Mouse (Mus musculus): ENCODE measurements around the gene Phf21a.

The Phf21a gene

GRCm38 (mm10) chr2:92386821-92387570 is 294.1 kb downstream of the Phf21a start:
- DNase-seq: peak in 1 of 2 experiments; percentile 37

DNA sequence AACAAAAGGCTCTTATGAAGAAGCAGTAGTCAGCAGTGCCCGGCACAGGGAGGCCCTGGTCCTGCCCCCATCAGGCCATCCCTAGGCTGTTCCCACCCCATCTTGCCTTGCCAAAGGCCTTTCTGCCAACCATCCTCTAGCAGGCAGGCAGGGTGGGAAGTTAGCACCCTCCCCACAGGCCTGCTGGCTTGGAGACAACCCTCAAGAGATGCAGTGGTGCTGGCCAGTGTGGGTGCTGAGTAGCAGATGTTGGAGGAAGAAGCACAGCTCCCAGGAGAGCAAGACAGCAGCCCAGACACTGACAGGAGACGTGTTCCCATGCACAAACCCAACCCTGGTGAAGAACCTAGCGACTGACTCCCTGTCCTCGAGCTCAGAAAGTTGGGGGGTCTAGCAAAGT is 294.7 kb downstream of the Phf21a start:
- peak in 1 of 2 experiments; percentile 26 for DNase-seq

DNA sequence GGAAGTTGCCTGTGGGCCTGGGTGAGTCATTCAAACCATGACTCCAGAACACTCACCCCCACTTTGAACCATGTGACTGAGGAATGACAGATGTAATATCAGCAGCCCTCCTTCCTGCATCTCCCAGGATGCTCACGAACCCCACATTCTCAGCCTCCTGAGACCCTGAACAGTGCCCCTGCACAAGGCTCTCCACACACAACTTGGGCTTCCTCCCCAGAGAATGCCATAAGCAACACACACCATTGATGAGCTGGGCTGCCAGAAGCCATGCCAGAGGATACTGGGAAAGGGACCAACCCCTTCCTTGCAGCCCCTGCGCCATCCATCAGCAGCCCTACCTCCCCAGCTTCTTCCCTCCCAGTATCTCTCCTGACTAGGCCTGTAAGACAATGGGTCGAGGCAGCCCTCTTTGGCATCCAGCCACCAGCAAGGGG is 295.2 kb downstream of the Phf21a start:
- DNase-seq: peak; percentile 49 to 51

- DNase-seq: peak; percentile 89 to 94
These were observed 296.1 kb downstream of the Phf21a start for GRCm38 (mm10) chr2:92388891-92389641.

DNA sequence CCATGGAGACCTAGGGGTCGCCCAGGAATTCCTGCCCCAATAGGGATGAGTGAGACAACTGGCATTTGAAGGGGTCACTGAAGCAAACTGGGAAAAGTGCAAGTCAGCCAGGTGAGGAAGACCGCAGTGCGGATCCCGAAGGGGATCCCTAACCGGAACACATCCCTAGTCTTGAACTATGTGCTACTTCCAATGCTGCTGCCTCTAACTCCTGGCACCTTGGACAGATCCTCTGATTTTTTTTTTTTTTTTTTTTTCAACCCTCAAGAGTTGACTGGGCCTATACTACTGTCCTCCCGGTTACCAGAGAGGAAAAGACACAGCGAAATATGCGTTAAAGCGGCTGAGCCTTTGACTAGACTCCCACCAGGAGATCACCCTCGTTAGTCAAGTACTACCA is 296.7 kb downstream of the Phf21a start:
- DNase-seq: peak in 1 of 2 experiments; percentile 11

DNA sequence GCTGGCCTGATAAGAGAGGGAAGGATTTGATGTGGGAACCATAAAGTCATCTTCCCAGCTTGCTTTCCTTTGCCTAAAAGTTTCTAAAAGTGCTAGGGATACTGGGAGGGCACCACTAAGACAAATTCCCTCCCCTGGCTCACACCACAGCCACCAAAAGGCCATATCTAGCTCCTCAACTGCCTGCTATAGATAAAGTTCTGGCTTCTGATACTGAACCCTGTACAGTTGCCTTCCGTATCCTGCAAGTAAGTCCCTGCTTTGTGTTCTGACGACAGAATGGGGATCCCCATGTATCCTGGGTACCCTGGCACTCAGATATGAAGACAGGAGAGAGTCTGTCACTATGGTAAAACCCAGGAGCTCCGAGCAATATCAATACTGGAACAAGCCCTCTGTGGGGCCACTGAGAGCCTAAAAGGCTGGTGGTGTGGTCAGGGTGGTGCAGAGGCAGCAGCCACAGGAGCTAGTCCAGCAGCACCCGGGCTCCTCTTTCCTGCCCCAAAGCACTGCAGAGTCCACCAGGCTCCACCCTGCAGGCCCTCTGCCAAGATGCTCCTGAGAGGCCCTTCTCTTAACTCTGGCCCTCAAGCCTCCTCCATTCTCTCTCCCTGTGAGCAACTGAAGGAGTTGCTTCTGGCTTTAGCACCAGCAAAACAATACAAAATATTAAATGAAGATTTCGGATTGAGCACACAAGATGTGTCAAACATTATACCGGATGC is 297.5 kb downstream of the Phf21a start:
- peak; percentile 67 to 73 for DNase-seq

GRCm38 (mm10) chr2:92391116-92391515 is 298.2 kb downstream of the Phf21a start:
- peak; percentile 61 to 69 for DNase-seq

GRCm38 (mm10) chr2:92391703-92392317 is 298.9 kb downstream of the Phf21a start:
- peak; percentile 79 to 86 for DNase-seq

GRCm38 (mm10) chr2:92392318-92393264 is 299.7 kb downstream of the Phf21a start:
- DNase-seq: peak; percentile 80 to 84

- DNase-seq: no peak
These were observed 302.6 kb downstream of the Phf21a start for GRCm38 (mm10) chr2:92395535-92395934.

- peak; percentile 45 to 61 for DNase-seq
These were observed 304.5 kb downstream of the Phf21a start for GRCm38 (mm10) chr2:92397436-92397835.

- DNase-seq: peak in 1 of 2 experiments; percentile 46
These were observed 307.0 kb downstream of the Phf21a start for GRCm38 (mm10) chr2:92399877-92400276.

GRCm38 (mm10) chr2:92400682-92401081 is 307.8 kb downstream of the Phf21a start:
- peak; percentile 74 to 78 for DNase-seq

- DNase-seq: peak; percentile 78
These were observed 308.2 kb downstream of the Phf21a start, which contains the start of gene Mapk8ip1 for GRCm38 (mm10) chr2:92401091-92401561. Gene Mapk8ip1 (minus strand): TSS chr2:92401263.

- peak; percentile 87 to 92 for DNase-seq
These were observed 309.8 kb downstream of the Phf21a start for GRCm38 (mm10) chr2:92402591-92403326.

DNA sequence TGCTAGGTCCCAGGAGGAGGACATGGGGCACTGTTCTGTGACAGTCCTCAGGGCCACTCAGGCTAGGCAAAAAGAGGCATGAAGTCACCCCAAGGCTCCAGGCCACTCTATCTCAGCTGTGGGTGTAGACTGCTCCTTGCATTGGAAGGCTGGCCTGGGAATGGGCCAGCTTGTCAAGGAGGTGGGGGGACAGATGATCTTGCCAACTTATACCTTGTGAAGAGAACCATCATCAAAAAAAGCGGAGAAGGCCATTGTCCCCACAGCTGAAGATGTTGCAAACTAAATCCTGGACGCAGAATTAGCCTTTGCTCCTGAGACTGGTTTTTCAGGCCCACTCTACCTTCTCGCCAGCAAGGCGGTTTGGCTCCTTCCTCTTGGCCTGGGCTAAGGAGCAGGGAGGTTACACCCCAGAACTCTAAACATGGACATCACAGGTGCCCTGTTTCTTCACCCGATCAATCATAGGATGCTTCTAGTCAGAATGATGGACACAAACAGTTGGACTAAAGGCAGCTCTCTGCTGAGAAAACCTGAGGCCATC is 310.9 kb downstream of the Phf21a start:
- peak in 1 of 2 experiments; percentile 51 for DNase-seq

GRCm38 (mm10) chr2:92404737-92405136 is 311.8 kb downstream of the Phf21a start:
- DNase-seq: peak; percentile 58 to 65

- peak in 1 of 2 experiments; percentile 45 for DNase-seq
These were observed 312.8 kb downstream of the Phf21a start for GRCm38 (mm10) chr2:92405687-92406086.

DNA sequence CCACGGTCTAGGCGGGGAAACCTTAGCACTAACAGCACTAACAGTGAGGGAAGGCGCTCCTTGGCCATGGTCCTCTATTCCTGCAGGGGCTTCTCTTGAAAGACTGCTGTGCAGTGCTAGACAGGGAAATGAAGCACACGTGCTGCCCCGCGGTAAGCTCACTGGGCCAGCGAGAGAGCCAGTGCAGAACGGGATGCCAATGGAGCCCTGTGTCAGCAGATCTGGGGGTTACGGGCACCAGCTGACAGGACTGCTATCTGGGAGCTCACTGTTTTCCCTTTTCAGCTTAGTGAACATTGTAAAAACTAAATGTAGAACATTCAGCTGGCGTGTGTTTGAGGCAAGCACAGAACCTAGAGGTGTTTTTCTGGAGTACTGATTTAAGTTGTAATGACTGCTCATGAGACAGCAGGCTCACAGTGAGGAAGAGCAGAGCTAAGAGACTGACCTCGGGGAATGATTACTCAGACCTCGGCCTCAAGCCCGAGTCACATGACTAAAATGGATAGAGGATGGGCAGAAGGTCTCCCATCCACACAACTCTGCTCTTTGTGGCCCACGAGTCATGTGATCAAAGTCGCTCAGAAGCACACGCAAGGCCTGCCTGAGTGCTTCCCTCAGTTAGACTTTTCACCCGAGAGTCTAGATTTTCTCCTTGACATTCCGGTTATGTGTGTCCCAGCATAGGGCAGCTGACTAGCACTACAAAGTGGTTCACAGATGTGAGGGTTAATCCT is 315.6 kb downstream of the Phf21a start:
- DNase-seq: no peak

Data from cerebellum, postnatal 10 days (tissue).